Mouse (Mus musculus) T-helper 2 cell (primary cell): Measurements from ENCODE around the gene 9430097D07Rik.

ENCODE experiments used
- in situ Hi-C: fragments of 300-600 bp; cut with MboI, MseI; formaldehyde crosslinking; loops from one replicate; pipeline ENCODE4 v1.15.1; 2025; ENCODE audit warnings: high pct_unique_total_duplicates

The 9430097D07Rik gene

DNA sequence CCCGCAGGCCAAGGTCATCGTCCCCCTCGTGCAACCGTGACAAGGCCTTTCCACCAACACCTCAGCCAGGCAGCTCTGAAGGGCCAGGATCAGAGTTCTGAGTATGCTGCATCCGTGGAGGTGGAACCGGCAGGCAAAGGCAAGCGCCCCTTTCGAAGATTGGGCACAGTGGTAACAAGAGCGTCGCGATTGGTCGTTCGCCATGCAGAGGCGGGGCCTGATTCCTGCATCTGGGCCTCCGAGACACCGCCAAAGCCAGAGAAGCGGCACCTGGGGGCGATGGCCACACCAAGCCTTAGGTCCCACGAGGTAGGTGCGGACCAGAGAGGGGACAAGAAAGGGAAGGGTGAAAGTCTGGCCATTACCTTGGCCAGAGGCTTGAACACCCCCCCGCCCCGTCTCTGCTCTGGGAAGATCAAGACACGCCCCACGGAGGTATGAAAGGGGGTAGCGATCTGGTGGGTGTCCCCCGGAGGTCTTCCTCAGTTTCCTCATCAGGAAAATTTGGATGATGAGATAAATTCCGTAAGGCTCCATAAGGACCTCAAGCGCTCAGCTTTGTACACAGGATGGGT is at the start of gene 9430097D07Rik:
Gene 9430097D07Rik (minus strand): TSS at position 99 of the 575 bp plus-strand sequence.
- in situ Hi-C loops = no loop called here

DNA sequence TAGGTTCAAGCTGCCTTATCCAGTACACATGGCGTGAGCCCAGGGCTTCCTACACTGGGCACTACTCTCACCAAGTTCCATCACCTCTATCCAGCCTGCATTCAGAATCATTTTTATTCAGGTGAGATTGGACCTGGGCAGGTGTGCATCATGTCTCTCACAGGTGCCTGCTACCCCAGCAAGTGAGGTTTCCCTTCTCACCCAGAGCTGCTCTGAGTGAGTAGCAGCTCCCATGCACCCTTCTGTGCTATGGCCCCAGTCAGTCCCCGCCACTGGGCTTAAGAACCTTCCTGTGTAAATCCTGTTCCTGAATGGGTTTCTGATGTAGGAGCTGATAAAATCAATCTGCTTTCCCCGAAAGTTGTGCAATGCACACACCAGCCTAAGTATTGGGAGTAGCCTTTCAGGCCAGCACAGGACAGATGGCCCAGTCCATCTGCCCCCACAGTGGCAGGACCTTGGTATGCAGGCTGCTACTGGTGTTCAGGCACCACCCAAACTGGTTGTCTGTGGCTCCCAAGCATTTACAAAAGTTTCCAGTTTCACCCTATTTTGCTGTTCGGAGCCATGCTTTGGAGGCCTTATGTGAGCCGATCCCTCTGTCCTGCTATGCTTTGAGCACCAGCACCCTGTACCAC is 48.7 kb upstream of the 9430097D07Rik start:
- in situ Hi-C loops = no loop called here

DNA sequence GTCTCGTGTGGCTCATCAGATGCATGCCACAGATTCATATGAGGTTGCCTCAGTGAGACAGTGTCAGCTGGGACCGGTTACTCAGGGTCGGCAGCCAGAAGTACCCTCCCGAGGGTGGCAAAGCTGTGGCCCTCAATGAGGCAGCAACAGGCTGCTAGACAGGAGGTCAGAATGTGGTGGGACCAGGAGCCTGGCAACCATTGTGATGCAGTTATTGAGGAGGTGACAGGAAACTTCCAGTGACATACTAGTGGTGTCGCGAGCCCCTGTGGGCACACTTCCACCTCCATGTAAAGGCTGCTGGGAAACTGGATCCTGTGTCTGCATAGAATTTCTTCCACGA is 46.0 kb upstream of the 9430097D07Rik start, which contains the start of gene Ak1:
Gene Ak1 (plus strand): TSS at position 242 of the 343 bp plus-strand sequence.
- in situ Hi-C loops = no loop called here

DNA sequence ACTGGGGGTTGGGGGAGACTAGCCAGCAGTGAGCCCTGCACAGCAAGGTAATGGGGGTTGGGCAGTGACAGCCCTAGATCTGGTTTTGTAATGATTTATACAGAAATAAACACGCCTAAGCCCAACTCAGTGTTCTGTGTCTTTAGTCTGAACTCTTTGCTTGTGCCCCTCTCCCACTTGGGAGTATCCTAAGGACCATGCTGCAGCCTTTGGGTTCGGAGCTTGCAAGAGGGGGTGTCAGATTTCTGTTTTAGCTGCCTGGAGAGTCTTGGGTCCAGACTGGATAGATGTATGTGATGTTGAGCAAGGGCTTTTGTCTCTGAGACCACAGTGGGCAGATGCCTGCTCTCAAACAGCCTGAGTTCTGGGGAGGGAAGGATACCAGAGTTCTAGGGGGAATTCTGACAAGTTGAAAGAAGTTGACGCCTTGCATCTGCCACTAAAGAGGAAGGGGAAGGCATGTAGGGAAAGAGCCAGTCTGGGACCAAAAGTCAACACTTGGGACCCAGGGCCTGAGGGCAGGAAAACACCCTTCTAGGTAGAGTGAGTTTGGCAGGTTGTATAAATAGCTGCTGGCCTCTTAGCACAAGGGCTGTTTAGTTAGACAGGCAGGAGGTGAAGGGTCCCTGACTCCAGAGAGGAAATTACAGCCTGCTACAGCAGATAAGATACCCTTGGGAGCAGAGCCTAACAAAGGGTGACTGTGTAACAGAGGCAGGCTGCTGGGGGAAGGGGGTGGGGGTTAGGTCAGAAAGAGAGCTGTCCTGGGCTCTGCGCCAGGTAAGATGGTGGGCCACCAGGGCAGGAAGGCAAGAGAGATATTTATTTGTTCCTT is 45.4 kb upstream of the 9430097D07Rik start:
- in situ Hi-C loops = no loop called here

DNA sequence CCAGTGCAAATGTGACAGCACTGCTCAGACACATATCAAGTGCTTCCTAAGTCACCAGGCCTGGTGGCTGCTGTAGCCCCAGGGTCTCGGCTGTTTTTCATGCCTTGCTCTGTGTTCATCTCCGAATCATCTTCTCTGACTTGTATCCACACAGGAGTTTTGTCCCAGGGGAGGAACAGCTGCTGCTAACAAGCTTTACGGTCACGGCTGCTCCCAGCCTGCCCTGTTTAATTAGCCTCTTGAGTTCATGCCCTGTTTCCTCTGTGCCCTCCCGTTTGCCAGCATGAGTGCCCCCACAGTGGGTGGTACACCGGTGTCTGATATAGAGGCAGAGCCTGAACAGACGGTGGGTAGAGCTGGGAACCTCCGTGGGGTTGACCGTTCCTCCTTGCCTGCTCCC is 42.6 kb upstream of the 9430097D07Rik start:
- in situ Hi-C loops = no loop called here

DNA sequence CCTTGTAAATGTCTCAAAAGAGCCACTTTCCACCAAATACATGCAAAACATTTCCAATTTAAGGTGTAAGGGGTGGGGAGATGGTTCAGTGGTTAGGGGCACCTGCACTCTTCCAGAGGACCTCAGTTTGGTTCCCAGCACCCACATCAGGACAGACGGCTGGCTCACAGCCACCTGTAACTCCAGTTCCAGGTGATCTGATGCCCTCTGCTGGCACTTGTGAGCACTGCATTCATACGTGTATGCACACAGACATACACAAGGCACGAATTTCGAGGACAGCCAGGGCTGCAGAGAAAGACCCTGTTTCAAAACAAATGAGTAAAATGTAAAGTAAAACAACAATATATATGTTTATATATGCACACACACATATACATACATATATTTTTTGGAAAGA is 42.1 kb upstream of the 9430097D07Rik start:
- in situ Hi-C loops = no loop called here

DNA sequence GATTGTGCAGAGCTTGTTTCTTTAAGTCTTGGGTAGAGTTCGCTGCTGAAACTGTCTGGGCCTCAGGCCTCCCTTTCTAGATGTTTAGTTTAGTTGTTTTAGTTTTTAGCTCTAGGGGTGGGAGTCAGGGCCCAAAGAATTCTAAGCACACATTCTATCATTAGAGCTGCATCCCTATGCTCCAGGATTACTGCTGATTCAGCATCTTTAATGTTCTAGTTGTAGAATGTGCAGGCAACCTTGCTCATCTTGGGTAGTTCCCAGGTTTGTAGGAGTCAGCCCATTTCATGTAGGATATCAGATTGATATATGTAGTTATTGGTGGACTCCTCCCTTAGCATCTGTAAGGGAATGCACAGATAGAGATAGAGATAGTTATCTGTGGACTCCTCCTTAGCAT is 41.6 kb upstream of the 9430097D07Rik start:
- in situ Hi-C loops = no loop called here

DNA sequence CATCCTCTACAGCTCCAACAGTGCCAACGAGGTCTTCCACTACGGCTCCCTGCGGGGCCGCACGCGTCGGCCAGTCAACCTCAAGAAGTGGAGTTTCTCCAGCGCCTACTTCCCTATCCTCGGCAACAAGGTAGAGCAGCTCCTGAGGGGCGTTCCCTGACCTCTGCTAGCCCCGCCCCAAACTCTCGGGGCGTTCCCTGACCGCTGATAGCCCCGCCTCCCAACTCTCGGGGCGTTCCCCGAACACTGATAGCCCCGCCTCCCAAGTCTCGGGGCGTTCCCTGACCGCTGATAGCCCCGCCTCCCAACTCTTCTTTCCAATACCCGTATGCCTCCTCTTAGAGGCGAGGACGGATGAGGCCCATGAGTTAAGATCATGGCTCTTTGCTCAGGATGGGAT is 36.8 kb upstream of the 9430097D07Rik start:
- in situ Hi-C loops = no loop called here

DNA sequence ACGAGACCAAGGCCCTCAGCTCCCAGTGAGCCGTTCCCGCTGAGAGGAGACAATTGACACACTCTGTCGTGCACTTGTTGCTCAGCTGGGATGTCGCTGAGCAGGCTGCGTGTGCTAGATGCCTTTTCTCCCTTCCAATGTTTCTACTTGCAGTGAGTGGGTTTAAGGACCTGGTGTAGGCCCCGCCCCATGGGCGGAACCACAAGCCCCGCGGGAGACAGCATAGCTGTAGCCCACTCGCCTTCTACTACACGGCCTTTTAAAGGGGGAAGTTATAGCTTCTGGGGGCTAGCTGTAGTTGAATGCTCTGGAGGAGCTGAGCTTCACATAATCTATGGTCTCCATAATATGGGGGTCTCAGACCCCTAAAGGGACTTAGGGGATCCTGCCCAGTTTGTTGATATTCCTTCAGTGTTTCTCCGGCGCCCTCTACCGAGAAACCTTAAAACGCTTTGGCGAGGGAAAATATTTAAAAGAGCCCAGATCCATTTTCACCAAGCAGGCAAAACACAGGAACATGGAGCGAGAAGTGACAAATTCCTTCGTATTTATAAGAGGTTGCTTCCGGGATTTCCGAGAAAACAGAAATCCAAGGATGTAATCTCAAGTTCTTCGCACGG is 35.2 kb upstream of the 9430097D07Rik start:
- in situ Hi-C loops = no loop called here

DNA sequence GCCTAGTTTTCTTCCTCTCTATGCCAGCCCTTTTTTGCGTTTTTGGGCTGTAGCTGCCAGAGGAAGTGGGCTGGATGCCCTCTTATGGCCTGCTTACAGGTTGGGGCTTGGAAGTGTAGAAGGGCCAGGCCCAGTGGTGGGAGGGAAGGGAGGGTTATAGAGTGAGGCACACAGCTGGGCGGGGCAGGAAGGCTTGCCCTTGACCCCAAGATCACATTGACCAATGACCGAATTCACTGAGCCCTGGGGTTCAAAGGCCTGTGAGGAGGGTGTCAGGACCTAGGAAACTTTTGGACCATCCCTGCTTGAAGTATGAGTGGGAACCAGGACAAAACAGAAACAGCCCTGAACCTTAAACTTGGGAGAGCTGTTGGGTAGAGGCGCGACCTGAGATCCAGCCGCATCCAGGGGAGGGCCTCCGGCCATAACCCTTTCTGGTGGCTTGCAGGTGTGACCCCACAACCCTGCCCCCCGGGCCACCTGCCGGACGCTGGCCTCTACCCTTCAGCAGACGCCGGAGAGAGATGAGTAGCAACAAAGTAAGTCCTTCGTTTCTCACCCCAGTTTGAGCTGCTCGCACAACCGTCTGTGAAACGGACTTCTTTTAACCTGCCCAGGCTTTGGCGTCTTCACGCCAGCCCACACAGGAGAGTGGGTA is 33.4 kb upstream of the 9430097D07Rik start:
- in situ Hi-C loops = loop anchor here (10.0 kb wide), 1 partner anchor 86 kb away; no protein-coding TSS in a partner anchor

DNA sequence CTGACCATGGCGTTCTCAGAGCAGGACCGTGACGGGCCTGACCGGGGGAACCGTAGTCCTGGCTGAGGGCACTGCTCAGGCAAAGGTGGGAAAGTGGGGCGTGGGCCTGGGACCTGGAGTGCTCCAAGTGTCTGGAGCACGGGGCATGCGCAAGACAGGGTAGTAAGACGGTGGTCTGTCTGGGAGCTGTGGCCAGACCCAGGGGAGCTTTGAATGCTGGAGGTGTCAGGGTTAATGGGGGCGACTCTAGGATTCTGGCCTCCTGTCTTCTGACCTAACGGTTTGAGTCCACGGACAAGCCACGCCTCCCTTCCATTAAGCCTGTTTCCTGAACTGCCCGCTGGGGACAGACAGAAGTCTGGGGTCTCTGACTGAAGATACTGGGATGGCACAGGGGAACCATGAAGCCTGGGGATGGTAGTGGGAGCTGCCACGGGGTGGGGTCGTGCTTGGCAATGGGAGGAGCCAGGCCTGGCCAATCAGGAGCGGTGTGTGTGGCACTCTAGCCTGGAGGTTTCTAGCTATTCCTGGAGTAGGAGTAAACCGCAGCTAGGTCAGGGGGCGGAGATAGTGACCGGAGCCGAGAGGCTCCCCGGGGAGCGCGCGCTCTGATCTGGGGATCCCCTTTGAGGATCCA is 32.8 kb upstream of the 9430097D07Rik start:
- in situ Hi-C loops = loop anchor here (10.0 kb wide), 1 partner anchor 87 kb away; no protein-coding TSS in a partner anchor

DNA sequence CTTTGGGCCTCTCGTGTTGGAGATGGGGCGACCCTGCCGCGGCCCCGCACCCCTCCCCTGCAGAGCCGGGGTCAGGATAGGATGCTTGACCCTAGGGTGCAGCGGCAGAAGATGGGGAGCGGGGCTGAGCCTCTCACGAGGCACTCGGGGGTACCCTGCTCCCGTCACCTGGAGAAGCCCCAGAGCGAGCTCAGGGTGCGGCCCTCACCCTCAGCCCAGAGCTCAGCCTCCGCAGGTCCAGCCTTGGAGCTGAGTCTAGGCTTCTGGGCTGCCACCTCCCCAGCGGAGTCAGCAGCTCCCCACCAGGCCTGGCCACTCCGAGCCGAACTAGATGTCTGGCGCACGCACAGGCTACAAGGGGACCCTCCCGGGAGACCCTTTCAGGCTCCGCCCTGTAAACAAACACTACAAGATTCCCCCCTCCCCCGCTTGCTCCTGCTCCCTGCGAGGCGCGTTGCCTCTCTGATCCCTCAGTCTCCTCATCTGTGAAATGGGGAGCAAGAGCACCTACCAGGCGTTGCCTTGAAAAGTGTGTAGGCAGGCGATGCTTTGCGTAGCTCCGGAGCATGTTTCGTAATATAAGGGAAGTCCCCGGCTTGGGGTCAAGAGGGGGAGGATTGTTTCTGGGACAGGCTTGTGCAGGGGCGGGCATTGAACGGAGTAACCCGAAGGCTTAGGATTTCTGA is 31.9 kb upstream of the 9430097D07Rik start:
- in situ Hi-C loops = loop anchor here (10.0 kb wide), 1 partner anchor 87 kb away; no protein-coding TSS in a partner anchor

DNA sequence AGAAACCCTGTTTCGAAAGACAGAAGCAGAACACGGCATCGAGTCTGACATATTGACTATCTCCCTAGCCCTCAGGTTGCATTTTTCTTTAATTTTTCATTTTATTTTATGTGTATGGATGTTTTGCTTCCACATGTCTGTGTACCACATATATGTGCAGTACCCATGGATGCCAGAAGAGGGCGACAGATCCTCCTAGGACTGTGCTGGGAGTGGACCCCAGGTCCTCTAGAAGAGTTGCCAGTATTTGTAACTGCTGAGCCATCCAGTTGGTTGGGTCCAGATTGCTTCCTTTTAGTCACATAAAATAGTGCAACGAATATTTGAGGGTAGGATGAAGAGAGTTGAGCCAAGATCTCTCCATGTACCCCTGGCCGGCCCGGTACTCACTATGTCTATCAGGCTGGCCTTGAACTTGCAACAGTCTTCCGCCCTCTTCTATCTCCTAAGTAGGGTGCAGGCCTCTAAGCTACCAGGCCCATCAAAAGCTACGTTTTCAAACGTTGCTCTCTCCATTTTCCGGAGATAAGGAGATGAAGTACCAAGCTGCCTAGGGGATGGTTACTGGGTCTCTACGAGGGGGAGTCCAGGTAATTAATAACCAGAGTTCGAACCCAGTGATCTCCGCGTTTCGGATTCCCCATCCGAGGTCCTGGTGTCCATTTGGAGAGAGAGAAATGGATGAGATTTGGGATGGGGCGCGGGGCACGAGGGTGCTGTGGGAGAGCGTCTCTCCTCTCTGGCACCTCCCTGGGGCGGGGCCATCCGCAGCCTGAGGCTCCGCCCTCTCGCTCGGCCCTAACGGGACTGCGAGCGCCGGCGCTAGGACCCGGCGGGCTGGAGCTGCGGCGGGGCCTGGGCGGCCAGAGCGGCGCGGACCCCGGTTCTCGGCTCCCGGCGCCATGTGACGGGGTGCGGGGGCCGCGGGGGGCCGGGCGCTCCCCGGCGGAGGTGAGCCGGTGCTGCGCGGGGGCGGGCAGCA is 31.0 kb upstream of the 9430097D07Rik start:
- in situ Hi-C loops = loop anchor here (10.0 kb wide), 1 partner anchor 88 kb away; no protein-coding TSS in a partner anchor

DNA sequence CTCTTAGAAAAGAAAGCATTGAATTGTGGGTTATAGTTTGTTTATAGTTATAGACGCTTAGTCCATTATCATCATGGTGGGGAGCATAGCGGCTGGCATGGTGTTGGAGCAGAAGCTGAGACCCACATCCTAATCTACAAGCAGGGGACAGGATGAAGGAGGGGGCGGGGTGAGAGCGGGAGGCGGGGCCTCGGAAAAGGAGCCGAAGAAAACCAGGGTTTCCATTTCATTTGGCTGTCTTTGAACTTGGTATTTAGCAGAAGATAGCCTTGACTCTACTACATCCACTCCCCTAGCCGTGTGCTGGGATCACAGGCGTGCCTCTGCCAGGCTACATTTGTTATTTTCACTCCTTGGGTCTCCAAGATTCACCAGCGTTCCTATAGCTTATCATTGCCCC is 29.1 kb upstream of the 9430097D07Rik start:
- in situ Hi-C loops = loop anchor here (10.0 kb wide), 1 partner anchor 90 kb away; no protein-coding TSS in a partner anchor

DNA sequence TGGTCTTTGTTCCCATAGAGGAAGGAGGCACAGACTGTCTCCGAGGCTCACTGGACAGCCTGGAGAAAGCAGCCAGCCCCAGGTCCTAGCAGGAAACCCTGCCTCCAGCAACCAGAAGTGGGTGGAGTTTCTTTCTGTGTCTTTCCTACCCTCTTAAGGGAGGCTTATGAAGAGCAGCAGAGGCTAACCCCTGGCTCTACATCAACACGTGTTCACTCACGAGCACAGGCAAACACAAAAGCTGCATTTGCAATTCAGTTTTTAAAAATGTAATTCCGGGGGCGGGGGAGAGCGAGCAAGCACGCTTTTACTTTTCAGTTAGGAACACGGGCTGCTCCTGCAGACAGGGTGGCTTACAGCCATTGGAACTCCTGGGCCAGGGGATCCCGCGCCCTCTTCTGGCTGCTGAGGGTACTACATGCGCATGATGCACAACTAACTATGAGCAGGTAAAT is 27.1 kb upstream of the 9430097D07Rik start:
- in situ Hi-C loops = loop anchor here (10.0 kb wide), 1 partner anchor 92 kb away; no protein-coding TSS in a partner anchor

DNA sequence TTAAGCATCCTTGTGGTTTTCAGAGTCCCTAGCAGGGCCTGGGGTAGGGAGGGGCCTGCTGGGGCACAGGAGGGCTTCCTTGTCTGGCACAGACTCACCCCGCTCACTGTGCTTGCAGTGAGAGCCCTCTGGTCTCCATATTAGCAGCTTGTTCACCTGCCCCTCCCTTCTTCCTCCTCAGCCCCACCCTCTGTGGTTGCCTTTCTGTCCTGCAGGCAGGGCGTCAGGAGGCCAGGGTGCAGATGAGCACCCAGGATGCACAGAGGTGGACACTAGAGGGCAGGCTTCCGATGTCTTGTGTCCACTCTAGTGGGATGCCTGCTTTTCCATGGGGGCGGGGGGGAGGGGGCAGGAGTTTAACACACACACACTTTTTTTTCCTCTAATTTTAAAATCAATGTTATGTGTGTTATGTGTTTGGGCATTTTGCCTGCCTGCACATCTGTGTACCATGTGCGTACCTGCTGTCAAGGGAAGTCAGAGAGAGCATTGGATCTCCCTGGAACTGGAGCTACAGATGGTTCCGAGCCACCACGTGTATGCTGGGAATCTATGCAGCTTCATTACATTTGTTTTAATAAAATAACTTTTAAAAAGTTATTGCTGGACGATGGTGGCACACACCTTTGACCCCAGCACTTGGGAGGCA is 26.1 kb upstream of the 9430097D07Rik start:
- in situ Hi-C loops = loop anchor here (10.0 kb wide), 1 partner anchor 93 kb away; no protein-coding TSS in a partner anchor

DNA sequence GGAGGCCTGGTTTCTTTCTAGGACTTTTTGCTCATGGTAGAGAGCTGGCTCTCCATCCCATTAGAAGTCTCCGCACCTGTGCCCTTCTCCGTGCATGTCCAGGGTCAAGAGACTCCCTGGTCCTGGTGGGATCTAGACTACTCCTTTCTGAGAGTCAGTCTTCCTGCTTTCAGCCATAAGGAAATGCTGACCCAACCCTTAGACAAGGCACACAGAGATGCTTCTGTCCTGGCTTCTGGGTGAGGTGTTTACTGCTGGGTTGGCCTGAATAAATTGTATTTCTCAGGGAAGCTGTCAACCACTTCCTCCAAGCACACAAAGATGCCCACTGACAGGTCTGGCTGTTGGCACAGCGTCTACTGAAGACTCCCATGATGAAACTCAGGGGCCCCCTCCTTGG is 23.9 kb upstream of the 9430097D07Rik start, which contains the start of gene St6galnac6:
Gene St6galnac6 (plus strand): TSS at position 301 of the 400 bp plus-strand sequence.
- in situ Hi-C loops = no loop called here

DNA sequence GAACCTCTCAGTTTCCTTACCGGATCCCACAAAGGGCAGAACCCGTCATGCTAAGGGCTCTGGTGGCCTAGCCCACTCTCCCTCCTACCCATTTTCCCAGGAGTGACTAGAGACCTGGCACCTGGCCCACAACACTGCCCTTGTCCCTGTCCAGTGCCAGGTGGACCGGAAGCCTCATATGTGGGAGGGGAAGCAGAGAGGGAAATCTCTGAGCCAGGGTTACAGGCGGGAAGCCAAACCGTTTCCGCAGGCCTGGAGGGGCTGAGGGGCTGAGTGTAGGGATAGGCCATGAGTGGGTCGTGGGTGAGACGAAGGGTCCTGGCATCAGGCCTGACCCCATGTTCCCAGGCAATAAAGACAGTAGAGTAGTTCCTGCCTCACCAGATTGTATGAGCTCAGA is 23.0 kb upstream of the 9430097D07Rik start:
- in situ Hi-C loops = no loop called here
